Mouse (Mus musculus): ENCODE measurements at regions not wholly inside any gene's neighbourhood (a gene's known extent, or its start where the extent isn't known, plus 50 kb on each side); places are given as distances from the start of the nearest gene placed in this dataset.

DNA sequence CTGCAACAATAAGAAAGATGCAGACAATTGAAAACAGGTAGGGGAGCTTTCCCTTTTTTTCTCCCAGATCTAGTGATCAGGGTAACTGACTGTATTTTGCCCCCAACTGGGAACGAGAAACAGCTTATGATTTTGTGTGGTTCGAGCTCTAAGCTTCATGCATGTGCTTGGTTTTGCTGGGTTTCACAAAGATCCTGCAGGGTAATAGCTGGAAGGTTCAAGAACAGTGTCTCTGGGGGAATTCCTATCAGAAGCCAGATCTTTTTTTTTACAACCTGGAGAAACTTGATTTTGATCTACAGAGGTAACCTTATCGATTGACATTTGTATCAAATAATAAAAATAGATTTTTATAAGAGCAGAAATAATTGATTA lies 145.0 kb upstream of the Fam98a start:
- WGBS, result 79% methylated on average over 3 of the region's 3 CpGs
- Histone ChIP-seq H3K36me3 (ENCODE audit: control insufficient read depth, insufficient read depth, low read length) (no peaks in the 10 kb centered on the region), H3K9me3 (ENCODE audit: control insufficient read depth, low read length) (no peaks in the 10 kb centered on the region), H3K27ac (replicated peaks; ENCODE audit: low read depth, low read length) (no peak overlapping the region), H3K4me2 (ENCODE audit: low read depth, low read length) (no peak overlapping the region), H3K4me1 (ENCODE audit: control insufficient read depth, insufficient read depth, low read length) (no peaks in the 10 kb centered on the region), H3K27me3 (replicated peaks; ENCODE audit: control insufficient read depth, insufficient read depth, low read length) (no peaks in the 10 kb centered on the region), H3K9ac (ENCODE audit: low read depth, low read length) (no peak overlapping the region), H3K4me3 (ENCODE audit: low read depth, low read length) (no peak overlapping the region)
- DNase-seq (ENCODE audit: low spot score) (no peak), ATAC-seq (ENCODE audit: low read depth) (no peak)

DNA sequence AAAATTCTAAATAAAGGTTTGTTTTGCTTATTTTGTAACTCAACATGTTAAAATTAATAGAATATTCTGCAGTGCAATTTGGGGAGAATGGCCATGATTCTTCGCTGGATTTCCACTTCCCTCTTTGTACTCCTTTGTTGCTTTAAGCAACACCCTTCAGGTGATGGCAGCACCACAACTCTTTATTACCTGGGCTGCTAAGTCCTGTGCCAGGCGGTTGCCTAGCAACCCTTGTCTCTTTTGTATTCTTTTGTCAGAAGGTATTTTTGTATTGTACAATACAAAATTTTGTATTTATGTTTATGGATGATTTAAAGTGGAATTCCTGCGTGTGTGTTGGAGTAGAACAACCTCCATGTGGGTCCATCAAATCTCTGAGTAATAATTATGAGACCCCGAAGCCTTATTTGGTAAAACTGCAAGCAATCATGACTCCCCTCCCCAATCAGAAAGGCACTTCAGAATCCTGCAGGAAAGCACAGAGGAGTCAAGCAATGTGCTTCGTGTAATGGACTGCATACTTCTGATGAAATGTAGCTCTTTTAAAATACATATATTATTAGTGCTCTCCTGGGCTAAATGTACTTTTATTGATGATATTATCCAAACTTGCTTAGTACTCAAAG lies 144.5 kb upstream of the Fam98a start:
- Histone ChIP-seq H3K4me2 (ENCODE audit: low read depth, low read length) (no peak overlapping the region), H3K9ac (ENCODE audit: low read depth, low read length) (no peak overlapping the region), H3K36me3 (ENCODE audit: control insufficient read depth, insufficient read depth, low read length) (no peaks in the 10 kb centered on the region), H3K4me3 (ENCODE audit: low read depth, low read length) (no peak overlapping the region), H3K27me3 (replicated peaks; ENCODE audit: control insufficient read depth, insufficient read depth, low read length) (no peaks in the 10 kb centered on the region), H3K27ac (replicated peaks; ENCODE audit: low read depth, low read length) (no peak overlapping the region), H3K4me1 (ENCODE audit: control insufficient read depth, insufficient read depth, low read length) (no peaks in the 10 kb centered on the region), H3K9me3 (ENCODE audit: control insufficient read depth, low read length) (no peaks in the 10 kb centered on the region)
- DNase-seq (ENCODE audit: low spot score) (peak; percentile 15), ATAC-seq (ENCODE audit: low read depth) (no peak)
- WGBS, result 68% methylated on average over 5 of the region's 5 CpGs

DNA sequence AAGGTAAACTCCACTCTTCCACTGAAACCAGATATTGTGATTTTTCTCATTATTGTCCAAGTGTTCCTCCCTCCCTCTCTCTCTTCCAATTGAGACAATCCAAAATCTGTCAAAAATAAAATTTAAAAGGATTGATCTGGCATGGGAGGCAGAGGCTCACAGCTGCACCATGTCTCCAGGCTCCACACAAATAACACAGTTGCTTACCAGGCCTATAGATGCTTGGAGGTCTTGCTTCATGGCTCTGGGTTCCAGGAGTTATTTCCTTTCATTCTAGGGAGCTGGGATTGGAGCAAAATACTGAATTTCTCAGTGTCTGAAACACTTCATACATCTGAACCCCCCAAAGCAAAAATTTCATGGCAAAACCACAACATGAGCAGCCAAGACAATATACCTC lies 134.2 kb upstream of the Fam98a start:
- Histone ChIP-seq H3K36me3 (ENCODE audit: control insufficient read depth, insufficient read depth, low read length) (no peaks in the 10 kb centered on the region), H3K4me2 (ENCODE audit: low read depth, low read length) (no peak overlapping the region), H3K9ac (ENCODE audit: low read depth, low read length) (no peak overlapping the region), H3K9me3 (ENCODE audit: control insufficient read depth, low read length) (no peaks in the 10 kb centered on the region), H3K27me3 (replicated peaks; ENCODE audit: control insufficient read depth, insufficient read depth, low read length) (no peaks in the 10 kb centered on the region), H3K4me3 (ENCODE audit: low read depth, low read length) (no peak overlapping the region), H3K4me1 (ENCODE audit: control insufficient read depth, insufficient read depth, low read length) (no peaks in the 10 kb centered on the region), H3K27ac (replicated peaks; ENCODE audit: low read depth, low read length) (no peak overlapping the region)
- ATAC-seq (ENCODE audit: low read depth) (no peak), DNase-seq (ENCODE audit: low spot score) (no peak)

DNA sequence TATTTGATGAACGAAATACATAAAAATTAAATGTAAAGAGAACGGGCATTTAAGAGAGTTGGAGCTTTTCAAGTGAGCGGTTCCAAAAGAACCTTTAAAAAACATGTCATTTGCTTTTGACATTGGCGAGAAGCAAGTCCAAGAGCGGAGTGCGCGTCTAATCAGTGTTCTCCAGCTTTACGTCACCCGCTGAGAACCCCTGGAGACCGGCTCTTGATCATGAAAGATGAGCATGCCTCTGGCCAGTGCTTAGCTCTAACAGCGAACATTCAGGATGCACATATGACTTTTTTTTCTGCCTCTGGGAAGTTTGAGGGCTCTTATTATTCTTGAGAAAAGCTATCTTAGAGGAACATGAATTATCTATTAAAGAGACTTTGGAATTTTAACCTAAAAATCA lies 95.2 kb upstream of the Fam98a start:
- Histone ChIP-seq H3K9ac (ENCODE audit: low read depth, low read length) (no peak overlapping the region), H3K4me1 (ENCODE audit: control insufficient read depth, insufficient read depth, low read length) (no peaks in the 10 kb centered on the region), H3K27me3 (replicated peaks; ENCODE audit: control insufficient read depth, insufficient read depth, low read length) (no peaks in the 10 kb centered on the region), H3K27ac (replicated peaks; ENCODE audit: low read depth, low read length) (no peak overlapping the region), H3K4me3 (ENCODE audit: low read depth, low read length) (no peak overlapping the region), H3K4me2 (ENCODE audit: low read depth, low read length) (no peak overlapping the region), H3K9me3 (ENCODE audit: control insufficient read depth, low read length) (no peaks in the 10 kb centered on the region), H3K36me3 (ENCODE audit: control insufficient read depth, insufficient read depth, low read length) (no peaks in the 10 kb centered on the region)
- ATAC-seq (ENCODE audit: low read depth) (no peak), DNase-seq (ENCODE audit: low spot score) (peak; percentile 13)
- 76% methylated on average over 11 of the region's 11 CpGs for WGBS

DNA sequence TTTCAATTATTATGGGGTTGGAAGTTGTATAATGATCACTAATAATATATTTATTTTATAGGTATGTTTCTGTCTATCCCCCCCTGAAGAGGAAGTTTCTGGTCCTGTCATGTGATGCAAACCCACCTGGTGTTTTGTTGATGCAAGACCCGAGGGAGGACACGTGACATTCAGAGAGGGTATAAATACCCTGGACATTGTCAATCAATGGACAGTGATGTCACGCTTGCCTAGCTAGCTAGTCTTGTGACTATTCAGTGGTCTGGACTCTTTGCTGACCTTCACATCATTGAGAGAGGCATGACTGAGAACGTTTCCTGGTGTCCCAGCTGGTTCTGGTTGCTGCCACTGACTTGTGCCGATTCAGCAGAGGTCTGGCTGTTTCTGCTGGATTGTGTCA lies 93.0 kb upstream of the Fam98a start:
- Histone ChIP-seq H3K4me1 (ENCODE audit: control insufficient read depth, insufficient read depth, low read length) (no peaks in the 10 kb centered on the region), H3K9ac (ENCODE audit: low read depth, low read length) (no peak overlapping the region), H3K27ac (replicated peaks; ENCODE audit: low read depth, low read length) (no peak overlapping the region), H3K4me3 (ENCODE audit: low read depth, low read length) (no peak overlapping the region), H3K36me3 (ENCODE audit: control insufficient read depth, insufficient read depth, low read length) (no peaks in the 10 kb centered on the region), H3K4me2 (ENCODE audit: low read depth, low read length) (no peak overlapping the region), H3K27me3 (replicated peaks; ENCODE audit: control insufficient read depth, insufficient read depth, low read length) (no peaks in the 10 kb centered on the region), H3K9me3 (ENCODE audit: control insufficient read depth, low read length) (no peaks in the 10 kb centered on the region)
- ATAC-seq (ENCODE audit: low read depth) (no peak), DNase-seq (ENCODE audit: low spot score) (no peak)
- 80% methylated on average over 5 of the region's 5 CpGs for WGBS

DNA sequence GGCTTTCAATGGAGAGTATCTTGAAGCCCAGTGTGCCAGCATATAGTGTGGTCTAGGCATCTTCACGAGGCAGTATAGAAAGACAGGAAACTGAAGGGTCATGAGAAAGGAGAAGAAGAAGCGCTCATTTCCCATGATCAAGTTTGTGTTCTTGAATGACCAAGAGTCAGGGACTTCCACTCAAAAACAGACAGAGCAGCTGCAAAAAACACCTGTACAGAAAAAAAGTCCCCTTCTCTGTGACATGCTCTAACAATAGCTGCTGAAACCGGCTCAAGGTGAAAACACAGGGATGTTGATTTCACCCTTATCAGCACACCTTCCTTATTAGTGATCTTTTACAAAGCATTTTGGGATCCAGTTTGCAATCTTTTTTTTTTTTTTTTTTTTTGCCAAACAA lies 90.6 kb upstream of the Fam98a start:
- H3K4me3 ChIP-seq (ENCODE audit: low read depth, low read length), result no peak overlapping the region
- H3K9ac ChIP-seq (ENCODE audit: low read depth, low read length), result no peak overlapping the region
- no peaks in the 10 kb centered on the region for H3K36me3 ChIP-seq (ENCODE audit: control insufficient read depth, insufficient read depth, low read length)
- H3K9me3 ChIP-seq (ENCODE audit: control insufficient read depth, low read length), result no peaks in the 10 kb centered on the region
- no peak for ATAC-seq (ENCODE audit: low read depth)
- no peak overlapping the region for H3K4me2 ChIP-seq (ENCODE audit: low read depth, low read length)
- no peak overlapping the region for H3K27ac ChIP-seq (replicated peaks; ENCODE audit: low read depth, low read length)
- H3K4me1 ChIP-seq (ENCODE audit: control insufficient read depth, insufficient read depth, low read length), result no peaks in the 10 kb centered on the region
- no peaks in the 10 kb centered on the region for H3K27me3 ChIP-seq (replicated peaks; ENCODE audit: control insufficient read depth, insufficient read depth, low read length)
- 78% methylated on average over 3 of the region's 3 CpGs for WGBS
- no peak for DNase-seq (ENCODE audit: low spot score)

DNA sequence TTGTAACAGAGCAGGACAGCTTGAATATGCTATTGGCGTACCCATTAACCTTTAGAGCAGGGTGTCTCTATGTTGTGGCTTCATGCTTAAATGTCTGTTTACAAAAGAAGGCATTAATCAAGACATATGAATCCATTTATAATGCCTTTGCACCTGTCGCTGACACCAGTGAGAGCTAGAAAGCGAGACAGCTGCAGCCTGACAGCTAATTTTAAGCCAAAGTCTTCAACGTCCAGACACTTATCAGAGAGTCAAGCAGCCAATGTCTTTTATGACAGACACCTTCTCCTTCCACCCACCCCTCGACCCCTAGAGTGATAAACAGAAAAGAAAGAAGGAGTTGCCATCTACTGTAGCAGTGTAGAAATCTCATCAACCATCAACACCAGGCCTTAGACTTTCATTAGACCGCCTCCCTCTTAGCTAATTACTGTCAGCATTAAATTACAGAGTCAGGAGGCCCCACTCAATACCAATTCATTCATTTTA lies 89.3 kb upstream of the Fam98a start:
- WGBS, result 60% methylated on average over 6 of the region's 6 CpGs
- no peaks in the 10 kb centered on the region for H3K36me3 ChIP-seq (ENCODE audit: control insufficient read depth, insufficient read depth, low read length)
- H3K4me2 ChIP-seq (ENCODE audit: low read depth, low read length), result no peak overlapping the region
- H3K27me3 ChIP-seq (replicated peaks; ENCODE audit: control insufficient read depth, insufficient read depth, low read length), result no peaks in the 10 kb centered on the region
- H3K27ac ChIP-seq (replicated peaks; ENCODE audit: low read depth, low read length), result no peak overlapping the region
- ATAC-seq (ENCODE audit: low read depth) (peak; percentile 62), DNase-seq (ENCODE audit: low spot score) (peak; percentile 75)
- H3K4me1 ChIP-seq (ENCODE audit: control insufficient read depth, insufficient read depth, low read length), result no peaks in the 10 kb centered on the region
- no peak overlapping the region for H3K4me3 ChIP-seq (ENCODE audit: low read depth, low read length)
- no peaks in the 10 kb centered on the region for H3K9me3 ChIP-seq (ENCODE audit: control insufficient read depth, low read length)
- H3K9ac ChIP-seq (ENCODE audit: low read depth, low read length), result no peak overlapping the region

DNA sequence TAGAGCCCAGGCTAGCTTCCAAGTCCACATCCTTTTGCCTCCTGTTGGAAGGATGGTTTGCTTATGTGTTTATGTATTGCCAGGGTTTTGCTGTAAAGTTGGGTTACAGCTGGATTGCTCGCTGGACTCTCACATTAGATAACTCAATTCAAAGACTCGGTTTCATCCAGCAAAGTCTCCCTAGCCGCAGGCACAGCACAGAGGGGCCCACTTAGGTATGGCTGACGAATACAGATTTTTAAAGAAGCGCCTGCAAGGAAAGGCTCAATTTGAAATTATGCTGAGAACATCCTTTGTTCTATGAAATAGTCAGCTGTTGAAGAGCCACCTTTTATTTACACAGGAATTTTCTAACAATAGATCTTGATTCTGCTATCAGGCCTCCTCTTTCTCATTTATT lies 88.8 kb upstream of the Fam98a start:
- H3K9me3 ChIP-seq (ENCODE audit: control insufficient read depth, low read length), result no peaks in the 10 kb centered on the region
- H3K36me3 ChIP-seq (ENCODE audit: control insufficient read depth, insufficient read depth, low read length), result no peaks in the 10 kb centered on the region
- DNase-seq (ENCODE audit: low spot score), result no peak
- H3K27me3 ChIP-seq (replicated peaks; ENCODE audit: control insufficient read depth, insufficient read depth, low read length), result no peaks in the 10 kb centered on the region
- no peak overlapping the region for H3K4me2 ChIP-seq (ENCODE audit: low read depth, low read length)
- no peaks in the 10 kb centered on the region for H3K4me1 ChIP-seq (ENCODE audit: control insufficient read depth, insufficient read depth, low read length)
- no peak overlapping the region for H3K9ac ChIP-seq (ENCODE audit: low read depth, low read length)
- 76% methylated on average over 5 of the region's 5 CpGs for WGBS
- no peak overlapping the region for H3K27ac ChIP-seq (replicated peaks; ENCODE audit: low read depth, low read length)
- H3K4me3 ChIP-seq (ENCODE audit: low read depth, low read length), result no peak overlapping the region
- peak; percentile 12; the same call in 1 of the 2 replicates for ATAC-seq (ENCODE audit: low read depth)

DNA sequence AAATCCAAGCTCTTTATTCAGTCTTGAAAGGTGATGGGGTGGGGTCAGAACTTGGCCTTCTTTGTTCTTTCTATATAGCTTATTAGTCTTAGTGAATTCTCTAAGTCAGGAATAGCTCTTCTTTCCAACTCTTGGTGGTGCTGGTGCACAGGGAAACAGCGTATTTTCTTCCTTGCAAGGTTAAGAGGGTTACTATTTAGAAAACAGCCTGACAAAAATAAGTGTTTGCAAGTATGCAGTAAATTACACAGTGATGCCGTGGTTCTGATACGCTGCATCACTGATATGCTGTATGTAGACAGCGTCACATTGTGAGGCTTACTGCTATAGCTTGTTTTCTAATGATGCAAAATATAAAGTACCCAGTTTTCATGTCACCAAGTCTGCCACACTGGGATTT lies 78.1 kb upstream of the Fam98a start:
- Histone ChIP-seq H3K4me1 (ENCODE audit: control insufficient read depth, insufficient read depth, low read length) (no peaks in the 10 kb centered on the region), H3K9me3 (ENCODE audit: control insufficient read depth, low read length) (no peaks in the 10 kb centered on the region), H3K36me3 (ENCODE audit: control insufficient read depth, insufficient read depth, low read length) (no peaks in the 10 kb centered on the region), H3K27me3 (replicated peaks; ENCODE audit: control insufficient read depth, insufficient read depth, low read length) (no peaks in the 10 kb centered on the region), H3K4me3 (ENCODE audit: low read depth, low read length) (no peak overlapping the region), H3K9ac (ENCODE audit: low read depth, low read length) (no peak overlapping the region), H3K27ac (replicated peaks; ENCODE audit: low read depth, low read length) (no peak overlapping the region), H3K4me2 (ENCODE audit: low read depth, low read length) (no peak overlapping the region)
- peak; percentile 7 for DNase-seq (ENCODE audit: low spot score)
- WGBS, result 81% methylated on average over 4 of the region's 4 CpGs
- no peak for ATAC-seq (ENCODE audit: low read depth)

Measured in embryonic facial prominence, embryonic 14.5 days (tissue).